Mouse (Mus musculus) sigmoid colon, adult 10 weeks (tissue): ENCODE data around the gene Usp48. TPM values are rescaled to one million over a fixed set of nuclear protein-coding genes. Genes with fewer than 3 reads are reported as not detected.

Experiments
- polyA plus RNA-seq: library from polyadenylated mRNA; stranded (reverse); fragments of 350-450 nt; fragmentation: Illumina TruSeq; extraction: RNeasy Lipid Tissue Mini Kit (QIAGEN cat#74804); gene quantifications from one replicate; pipeline ENCODE4 v1.2.3, GENCODE M21; 2014; ENCODE audit warnings: low read depth, low replicate concordance

Usp48 gene
- polyA plus RNA-seq = 87.6 TPM

DNA sequence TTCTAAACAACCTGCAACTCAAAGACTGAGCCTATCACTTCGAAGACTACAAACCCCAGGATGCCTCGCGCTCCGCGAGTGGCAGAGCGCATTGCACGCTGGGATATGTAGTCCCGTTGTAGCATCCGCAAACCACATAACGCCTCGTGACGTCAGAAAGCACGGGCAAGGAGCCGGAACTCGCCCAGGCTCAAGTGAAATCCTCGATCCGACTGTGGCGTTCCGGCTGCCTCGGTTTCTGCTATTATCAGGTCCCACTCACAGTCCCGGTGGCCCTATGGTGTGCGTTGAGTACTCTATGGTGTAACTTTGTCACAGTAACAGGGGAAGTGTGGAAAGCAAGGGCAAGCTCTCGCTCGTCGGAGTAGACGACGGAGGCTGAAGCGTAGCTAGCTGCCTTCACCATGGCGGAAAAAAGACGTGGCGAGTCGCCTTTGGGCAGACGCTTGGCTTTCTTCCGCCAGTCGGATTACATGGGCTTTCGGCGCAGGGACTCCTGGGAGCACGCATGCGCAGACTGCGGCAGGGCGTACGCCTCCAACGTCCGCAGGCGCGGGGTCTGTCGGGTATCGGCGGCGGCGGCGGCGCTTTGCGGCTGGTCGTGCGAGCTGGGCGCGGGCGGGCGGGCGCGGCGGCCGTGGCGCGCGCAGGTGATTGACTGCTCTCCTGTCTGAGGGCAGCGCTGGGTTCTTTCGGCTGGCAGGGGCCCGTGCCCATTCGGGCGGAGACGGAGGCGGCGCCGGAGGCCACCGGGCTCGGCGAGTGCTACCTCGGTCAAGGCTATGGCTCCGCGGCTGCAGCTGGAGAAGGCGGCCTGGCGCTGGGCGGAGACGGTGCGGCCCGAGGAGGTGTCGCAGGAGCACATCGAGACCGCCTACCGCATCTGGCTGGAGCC lies at the start of gene Usp48:
Usp48 (plus strand) TSS at position 155 of the 895 bp plus-strand sequence.

DNA sequence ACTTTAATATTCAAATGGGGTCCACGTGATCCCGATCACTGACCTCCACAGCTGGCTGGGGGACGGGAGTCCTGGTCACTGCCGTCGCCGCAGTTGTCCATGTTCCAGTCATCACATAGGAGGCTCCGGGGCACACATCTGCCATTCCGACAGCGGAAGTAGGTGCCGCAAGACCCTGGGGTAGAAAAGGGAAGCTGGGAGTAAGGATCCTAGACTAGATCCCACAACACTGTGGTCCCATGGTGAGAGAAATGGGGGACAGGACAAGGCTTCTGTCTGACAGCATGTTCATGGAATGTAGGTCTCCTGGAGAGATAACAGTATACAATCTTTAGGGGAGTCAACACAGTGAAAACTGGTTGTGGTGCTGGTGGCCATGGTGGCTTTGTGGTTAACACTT lies 19.1 kb upstream of the Usp48 start, which contains the start of gene Ldlrad2:
Ldlrad2 (minus strand) TSS at position 101 of the 400 bp plus-strand sequence.

DNA sequence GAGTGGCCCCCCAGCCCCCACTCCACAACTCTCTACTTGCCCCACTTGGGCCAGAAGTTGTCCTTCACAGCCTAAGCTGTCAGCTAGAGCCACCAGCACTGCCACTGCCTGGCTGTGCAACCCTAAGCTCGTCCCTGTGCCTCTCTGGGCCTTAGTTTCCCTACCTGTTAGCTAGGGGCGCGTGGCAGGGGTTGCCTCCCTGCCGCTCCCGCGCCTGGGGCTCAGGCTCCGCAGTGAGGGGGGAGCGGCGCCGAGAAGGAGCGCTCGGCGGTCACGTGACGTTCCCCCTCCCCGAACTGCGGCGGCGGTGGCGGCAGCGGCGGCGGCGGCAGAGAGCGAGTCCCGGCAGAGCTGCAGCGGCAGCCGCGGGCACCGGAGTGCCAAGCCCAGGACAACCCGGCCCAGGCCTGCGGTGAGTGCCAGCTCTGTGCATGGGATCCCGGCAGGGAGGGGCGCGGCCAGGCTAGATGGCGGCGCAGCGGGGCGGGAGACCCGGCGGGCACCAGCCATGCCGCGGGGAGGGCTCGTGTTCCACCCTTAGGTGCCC lies 71.0 kb downstream of the Usp48 start, which contains the start of gene Rap1gap:
Rap1gap (plus strand) TSS at position 294 of the 547 bp plus-strand sequence.

Other genes with a start within 250 kb of the Usp48 start
- gene Cdc42, start 236.0 kb upstream of the Usp48 start, polyA plus RNA-seq = 1,083 TPM
- not detected for gene Cela3a, start 184.0 kb upstream of the Usp48 start, polyA plus RNA-seq
- gene Cela3b, start 163.2 kb upstream of the Usp48 start, polyA plus RNA-seq = not detected
- not detected for gene 1700013G24Rik, start 140.5 kb upstream of the Usp48 start, polyA plus RNA-seq
- gene Hspg2, start 125.0 kb upstream of the Usp48 start, polyA plus RNA-seq = 0.22 TPM
- not detected for gene Ldlrad2, start 19.2 kb upstream of the Usp48 start, polyA plus RNA-seq
- gene Rap1gap, start 71.0 kb downstream of the Usp48 start, polyA plus RNA-seq = 4.1 TPM
- gene Alpl, start 202.6 kb downstream of the Usp48 start, polyA plus RNA-seq = 0.50 TPM